Mouse (Mus musculus): Measurements from ENCODE around the gene Col6a3. TPM values are rescaled to one million over a fixed set of nuclear protein-coding genes. Genes with fewer than 3 reads are reported as not detected.

The Col6a3 gene
- polyA plus RNA-seq, 2 experiments: 224 to 326 TPM

GRCm38 (mm10) chr1:90738913-90739312 lies 104.9 kb downstream of the Col6a3 start:
- WGBS: 96% methylated on average over 2 of the region's 2 CpGs
- Histone ChIP-seq H3K9ac (ENCODE audit: low read depth, low read length, severe bottlenecking) (no peak overlapping the region), H3K4me1 (ENCODE audit: control insufficient read depth, insufficient read depth, low read length) (peaks cover 14% of the 10 kb centered on the region), H3K9me3 (ENCODE audit: control insufficient read depth, low read length) (no peaks in the 10 kb centered on the region), H3K4me3 (replicated peaks; ENCODE audit: low read length) (no peak overlapping the region), H3K27me3 (ENCODE audit: control insufficient read depth, insufficient read depth, low read length) (no peaks in the 10 kb centered on the region), H3K27ac (replicated peaks; ENCODE audit: low read depth, low read length) (no peak overlapping the region), H3K4me2 (replicated peaks; ENCODE audit: low read depth, low read length, severe bottlenecking) (no peak overlapping the region), H3K36me3 (ENCODE audit: control insufficient read depth, insufficient read depth, low read length) (no peaks in the 10 kb centered on the region)
- no peak for DNase-seq (ENCODE audit: low spot score)
- TF ChIP-seq POLR2A (IDR thresholded peaks at IDR 0.05; ENCODE audit: borderline replicate concordance, extremely low read depth, insufficient read depth, insufficient read length): no peak
- no peak for ATAC-seq (ENCODE audit: low FRiP score, low read depth)

GRCm38 (mm10) chr1:90729466-90729865 lies 114.3 kb downstream of the Col6a3 start:
- H3K9ac ChIP-seq (ENCODE audit: low read depth, low read length, severe bottlenecking): no peak overlapping the region
- no peak for TF ChIP-seq POLR2A (IDR thresholded peaks at IDR 0.05; ENCODE audit: borderline replicate concordance, extremely low read depth, insufficient read depth, insufficient read length)
- ATAC-seq (ENCODE audit: low FRiP score, low read depth): no peak
- H3K27me3 ChIP-seq (ENCODE audit: control insufficient read depth, insufficient read depth, low read length): no peaks in the 10 kb centered on the region
- no peak overlapping the region for H3K4me2 ChIP-seq (replicated peaks; ENCODE audit: low read depth, low read length, severe bottlenecking)
- H3K4me1 ChIP-seq (ENCODE audit: control insufficient read depth, insufficient read depth, low read length): peaks cover 6% of the 10 kb centered on the region; the same call in 1 of the 2 replicates
- no peak overlapping the region for H3K27ac ChIP-seq (replicated peaks; ENCODE audit: low read depth, low read length)
- WGBS: 81% methylated on average over 3 of the region's 3 CpGs
- DNase-seq (ENCODE audit: low spot score): no peak
- no peaks in the 10 kb centered on the region for H3K36me3 ChIP-seq (ENCODE audit: control insufficient read depth, insufficient read depth, low read length)
- no peaks in the 10 kb centered on the region for H3K9me3 ChIP-seq (ENCODE audit: control insufficient read depth, low read length)
- H3K4me3 ChIP-seq (replicated peaks; ENCODE audit: low read length): no peak overlapping the region

GRCm38 (mm10) chr1:90723754-90724153 lies 120.0 kb downstream of the Col6a3 start:
- Histone ChIP-seq H3K9ac (ENCODE audit: low read depth, low read length, severe bottlenecking) (no peak overlapping the region), H3K4me3 (replicated peaks; ENCODE audit: low read length) (no peak overlapping the region), H3K36me3 (ENCODE audit: control insufficient read depth, insufficient read depth, low read length) (no peaks in the 10 kb centered on the region), H3K4me2 (replicated peaks; ENCODE audit: low read depth, low read length, severe bottlenecking) (no peak overlapping the region), H3K27ac (replicated peaks; ENCODE audit: low read depth, low read length) (no peak overlapping the region), H3K9me3 (ENCODE audit: control insufficient read depth, low read length) (no peaks in the 10 kb centered on the region), H3K4me1 (ENCODE audit: control insufficient read depth, insufficient read depth, low read length) (0 out of 2 replicates have a peak, but pooled peaks cover 11% of the 10 kb centered on the region), H3K27me3 (ENCODE audit: control insufficient read depth, insufficient read depth, low read length) (no peaks in the 10 kb centered on the region)
- TF ChIP-seq POLR2A (IDR thresholded peaks at IDR 0.05; ENCODE audit: borderline replicate concordance, extremely low read depth, insufficient read depth, insufficient read length): no peak
- DNase-seq (ENCODE audit: low spot score): no peak
- ATAC-seq (ENCODE audit: low FRiP score, low read depth): no peak

GRCm38 (mm10) chr1:90723325-90723724 lies 120.4 kb downstream of the Col6a3 start:
- no peak overlapping the region for H3K4me2 ChIP-seq (replicated peaks; ENCODE audit: low read depth, low read length, severe bottlenecking)

GRCm38 (mm10) chr1:90722021-90722420 lies 121.8 kb downstream of the Col6a3 start:
- Histone ChIP-seq H3K4me3 (replicated peaks; ENCODE audit: low read length) (no peak overlapping the region), H3K36me3 (ENCODE audit: control insufficient read depth, insufficient read depth, low read length) (no peaks in the 10 kb centered on the region), H3K4me1 (ENCODE audit: control insufficient read depth, insufficient read depth, low read length) (0 out of 2 replicates have a peak, but pooled peaks cover 11% of the 10 kb centered on the region), H3K9ac (ENCODE audit: low read depth, low read length, severe bottlenecking) (no peak overlapping the region), H3K27ac (replicated peaks; ENCODE audit: low read depth, low read length) (no peak overlapping the region), H3K9me3 (ENCODE audit: control insufficient read depth, low read length) (no peaks in the 10 kb centered on the region), H3K4me2 (replicated peaks; ENCODE audit: low read depth, low read length, severe bottlenecking) (no peak overlapping the region), H3K27me3 (ENCODE audit: control insufficient read depth, insufficient read depth, low read length) (no peaks in the 10 kb centered on the region)
- ATAC-seq (ENCODE audit: low FRiP score, low read depth) (no peak), DNase-seq (ENCODE audit: low spot score) (no peak)
- no peak for TF ChIP-seq POLR2A (IDR thresholded peaks at IDR 0.05; ENCODE audit: borderline replicate concordance, extremely low read depth, insufficient read depth, insufficient read length)

More at GRCm38 (mm10) chr1:90723325-90723724, 120.4 kb downstream of the Col6a3 start:
- no peak overlapping the region for H3K9ac ChIP-seq (ENCODE audit: low read depth, low read length, severe bottlenecking)
- H3K9me3 ChIP-seq (ENCODE audit: control insufficient read depth, low read length): no peaks in the 10 kb centered on the region
- H3K27ac ChIP-seq (replicated peaks; ENCODE audit: low read depth, low read length): no peak overlapping the region
- no peak for ATAC-seq (ENCODE audit: low FRiP score, low read depth)
- no peak overlapping the region for H3K4me3 ChIP-seq (replicated peaks; ENCODE audit: low read length)
- no peaks in the 10 kb centered on the region for H3K36me3 ChIP-seq (ENCODE audit: control insufficient read depth, insufficient read depth, low read length)
- TF ChIP-seq POLR2A (IDR thresholded peaks at IDR 0.05; ENCODE audit: borderline replicate concordance, extremely low read depth, insufficient read depth, insufficient read length): no peak
- DNase-seq (ENCODE audit: low spot score): no peak
- 0 out of 2 replicates have a peak, but pooled peaks cover 11% of the 10 kb centered on the region for H3K4me1 ChIP-seq (ENCODE audit: control insufficient read depth, insufficient read depth, low read length)
- H3K27me3 ChIP-seq (ENCODE audit: control insufficient read depth, insufficient read depth, low read length): no peaks in the 10 kb centered on the region

Data from limb, embryonic 14.5 days (tissue).